Mouse (Mus musculus) C2C12 (cell line): ENCODE results near the gene Cct3. TPM values are rescaled to one million over a fixed set of nuclear protein-coding genes. Genes with fewer than 3 reads are reported as not detected.
A peak's percentile ranks its signal among the peaks of the same experiment; 100 is the strongest.

Experiments used
- H3K27me3 ChIP-seq: one replicate; pipeline ENCODE4 v1.6.1; 2011; ENCODE audit not compliant: control insufficient read depth, insufficient read depth, insufficient read length
- H3K36me3 ChIP-seq: one replicate; pipeline ENCODE4 v1.6.1; 2011; ENCODE audit not compliant: control insufficient read depth, insufficient read depth
- H3K4me3 ChIP-seq: one replicate; pipeline ENCODE4 v1.5.1; 2011; ENCODE audit warnings: mild to moderate bottlenecking, control low read depth; ENCODE audit not compliant: poor library complexity, insufficient read depth, severe bottlenecking
- H3K79me2 ChIP-seq: one replicate; pipeline ENCODE4 v1.6.1; 2011; ENCODE audit not compliant: control insufficient read depth, insufficient read depth
- H3K79me3 ChIP-seq: one replicate; pipeline ENCODE4 v1.6.1; 2011; ENCODE audit warnings: low read depth, control low read depth
- H3ac ChIP-seq: one replicate; pipeline ENCODE3; 2011; ENCODE audit warnings: low read depth; ENCODE audit not compliant: control insufficient read depth, insufficient read length
- CEBPB ChIP-seq: IDR thresholded peaks from one replicate; pipeline ENCODE4 v1.6.1; 2011; ENCODE audit warnings: low read depth, mild to moderate bottlenecking, control low read depth, moderate library complexity
- CTCF ChIP-seq: IDR thresholded peaks from one replicate; pipeline ENCODE4 v1.5.1; 2011; ENCODE audit not compliant: control insufficient read depth, insufficient read depth, insufficient read length
- FOSL1 ChIP-seq: IDR thresholded peaks from one replicate; pipeline ENCODE4 v1.8.0; 2011; ENCODE audit warnings: mild to moderate bottlenecking, low read length; ENCODE audit not compliant: poor library complexity, insufficient read depth, severe bottlenecking
- MAX ChIP-seq: IDR thresholded peaks from one replicate; pipeline ENCODE4 v1.6.1; 2011; ENCODE audit warnings: mild to moderate bottlenecking, control low read depth
- MYOD1 ChIP-seq: IDR thresholded peaks from one replicate; pipeline ENCODE4 v1.6.1; 2011; ENCODE audit warnings: low read depth; ENCODE audit not compliant: control insufficient read depth, insufficient read length
- MYOG ChIP-seq: IDR thresholded peaks from one replicate; pipeline ENCODE4 v1.6.1; 2011; ENCODE audit not compliant: control insufficient read depth, insufficient read length; ENCODE audit errors: extremely low read depth
- USF1 ChIP-seq: IDR thresholded peaks from one replicate; pipeline ENCODE4 v1.6.1; 2011; ENCODE audit warnings: low read depth, mild to moderate bottlenecking, control low read depth, moderate library complexity
- polyA plus RNA-seq: library from polyadenylated mRNA; unstranded; fragments of >200 nt; fragmentation: generic; extraction: Trizol; gene quantifications from one replicate; pipeline ENCODE4 v1.2.1, GENCODE M21; 2012; ENCODE audit warnings: missing spikeins

Cct3 gene
- polyA plus RNA-seq, 1 experiment, result 628 TPM

DNA sequence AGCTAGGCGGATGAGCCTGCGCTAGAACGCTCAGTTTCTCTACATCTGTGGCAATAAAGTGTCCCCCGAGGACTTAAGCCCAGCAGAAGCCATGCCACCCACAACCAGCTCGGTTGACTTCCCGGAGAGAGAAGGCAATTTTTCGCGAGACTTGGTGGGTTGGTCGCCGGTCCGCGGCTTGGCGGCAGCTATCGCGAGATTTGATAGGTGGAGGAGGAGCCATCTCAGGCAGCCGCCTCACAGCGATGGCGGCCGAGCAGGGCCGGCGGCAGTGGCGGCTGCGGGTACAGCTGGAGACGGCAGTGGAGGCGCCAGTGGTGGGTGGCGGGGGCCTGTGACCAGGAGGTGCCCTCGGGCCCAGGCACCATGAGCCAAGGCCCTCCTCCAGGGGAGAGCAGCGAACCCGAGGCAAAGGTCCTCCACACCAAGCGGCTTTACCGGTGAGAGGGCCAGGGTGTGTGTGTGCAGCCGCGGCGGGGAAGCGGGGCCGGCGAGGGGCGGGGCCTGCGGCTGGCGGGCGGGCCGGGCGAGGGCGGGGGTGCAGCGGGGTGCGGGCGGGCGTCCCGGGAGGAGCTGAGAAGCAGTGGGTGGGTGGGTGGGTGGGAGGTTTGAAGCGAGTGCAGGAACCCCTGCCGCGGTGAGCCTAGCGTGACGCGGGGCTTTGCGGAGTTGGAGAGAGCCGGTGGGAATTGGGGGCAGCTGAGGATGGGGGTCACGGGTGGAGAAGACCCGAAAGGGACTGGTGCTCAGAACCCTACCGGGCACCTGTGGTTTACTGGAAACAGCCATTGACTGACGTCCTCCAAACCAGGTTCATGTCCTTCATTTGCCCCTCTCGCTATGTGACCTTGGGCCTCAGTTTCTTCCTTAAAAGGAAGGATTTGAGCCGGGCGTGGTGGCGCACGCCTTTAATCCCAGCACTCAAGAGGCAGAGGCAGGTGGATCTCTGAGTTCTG, 39.4 kb downstream of the Cct3 start, which contains the start of the genes Tmem79 and Smg5:
Tmem79 (minus strand) TSS at position 91 of the 956 bp plus-strand sequence.
Smg5 (plus strand) TSS at position 203 of the 956 bp plus-strand sequence.
- Histone ChIP-seq H3K4me3 (peak within 1 kb of the TSS; percentile 74), H3ac (peak within 1 kb of the TSS; percentile 94), H3K36me3 (peaks cover 37% of the 10 kb centered on the region), H3K79me2 (peaks cover 51% of the 10 kb centered on the region), H3K27me3 (no peaks in the 10 kb centered on the region), H3K79me3 (peaks cover 49% of the 10 kb centered on the region)
- TF ChIP-seq MAX, result no peak
- TF ChIP-seq FOSL1, result no peak
- no peak for TF ChIP-seq USF1

DNA sequence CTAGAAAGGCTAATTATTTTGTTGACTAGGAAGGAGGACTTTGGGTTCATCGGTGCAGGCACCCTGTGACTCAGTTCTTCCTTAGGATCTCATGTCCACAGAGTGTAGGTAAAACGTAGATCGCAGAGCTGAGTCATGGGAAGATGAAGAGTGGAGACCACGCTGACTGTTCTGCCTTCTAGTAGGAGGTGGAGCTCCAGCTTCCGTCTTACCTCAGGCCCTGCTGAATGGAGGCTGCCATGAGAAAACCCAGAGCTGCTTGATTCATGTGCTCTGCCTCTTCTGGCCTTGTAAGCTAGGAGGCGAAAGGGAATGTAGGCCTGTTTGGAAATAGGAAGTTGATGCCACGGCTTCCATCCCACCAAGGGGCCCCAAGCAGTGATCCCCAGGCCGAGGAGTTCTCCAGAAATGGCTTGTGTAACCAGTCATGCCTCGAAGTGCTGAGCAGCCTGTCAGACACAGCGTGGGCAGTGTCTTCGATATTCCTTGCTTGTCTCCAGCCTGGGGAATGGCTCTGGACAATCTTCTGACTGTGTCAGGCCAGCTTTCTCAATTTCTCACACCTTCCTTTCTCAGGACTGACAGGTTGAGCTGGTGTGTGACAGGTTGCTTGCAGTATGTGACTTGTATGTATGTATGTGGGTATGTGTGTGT, 40.6 kb downstream of the Cct3 start:
- TF ChIP-seq CEBPB, result no peak
- TF ChIP-seq MAX, result no peak
- no peak for TF ChIP-seq USF1
- TF ChIP-seq MYOG, result no peak
- TF ChIP-seq MYOD1, result no peak
- Histone ChIP-seq H3K36me3 (peaks cover 48% of the 10 kb centered on the region), H3ac (peak overlapping the region; percentile 41), H3K79me2 (peaks cover 63% of the 10 kb centered on the region), H3K4me3 (peak overlapping the region; percentile 74), H3K27me3 (no peaks in the 10 kb centered on the region), H3K79me3 (peaks cover 53% of the 10 kb centered on the region)

DNA sequence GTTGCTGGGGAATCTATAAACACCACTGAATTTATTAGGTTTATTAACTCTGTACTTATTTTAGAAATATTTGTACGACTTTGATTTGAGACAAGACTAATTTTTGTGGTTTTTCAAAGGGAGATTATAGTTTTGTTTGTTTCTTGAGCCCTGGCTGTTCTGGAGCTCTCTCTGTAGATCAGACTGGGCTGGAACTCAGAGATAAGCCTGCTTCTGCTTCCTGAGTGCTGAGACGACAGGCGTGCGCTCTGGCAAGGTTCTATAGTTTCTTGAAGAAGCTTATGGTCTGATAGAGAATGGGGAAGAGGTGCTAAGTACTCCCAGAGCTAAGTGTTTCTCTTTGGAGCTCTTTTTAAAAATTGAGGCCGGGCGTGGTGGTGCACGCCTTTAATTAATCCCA, 41.4 kb downstream of the Cct3 start:
- no peaks in the 10 kb centered on the region for H3K27me3 ChIP-seq
- no peak overlapping the region for H3K4me3 ChIP-seq
- no peak overlapping the region for H3ac ChIP-seq
- peaks cover 63% of the 10 kb centered on the region for H3K79me2 ChIP-seq
- peaks cover 56% of the 10 kb centered on the region for H3K36me3 ChIP-seq
- TF ChIP-seq USF1 (no peak), CEBPB (no peak), FOSL1 (no peak), CTCF (no peak), MAX (no peak), MYOG (no peak), MYOD1 (no peak)
- peaks cover 53% of the 10 kb centered on the region for H3K79me3 ChIP-seq

DNA sequence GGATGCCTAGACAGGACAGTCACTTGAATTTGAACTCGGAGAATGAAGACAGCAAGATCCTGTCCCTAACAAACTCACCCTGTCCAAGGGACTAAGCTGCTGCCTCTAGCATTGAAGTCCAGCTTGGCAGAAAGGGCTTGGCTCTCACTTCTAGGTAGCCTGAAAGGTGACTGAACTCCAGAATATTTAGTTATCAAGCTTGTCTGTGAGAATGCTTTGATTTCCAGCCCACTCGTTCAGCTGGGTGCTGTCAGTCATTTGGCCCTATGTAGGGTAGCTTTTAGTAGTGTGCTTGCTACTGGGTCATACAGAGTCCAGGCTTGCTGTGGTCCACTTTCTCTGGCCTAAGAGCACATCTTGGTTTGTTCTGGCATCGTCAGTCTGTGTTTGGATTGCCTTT, 42.1 kb downstream of the Cct3 start:
- H3ac ChIP-seq, result no peak overlapping the region
- H3K79me2 ChIP-seq, result peaks cover 63% of the 10 kb centered on the region
- H3K4me3 ChIP-seq, result no peak overlapping the region
- no peak for TF ChIP-seq USF1
- no peak for TF ChIP-seq CTCF
- TF ChIP-seq MAX, result no peak
- no peak for TF ChIP-seq MYOG
- no peak for TF ChIP-seq MYOD1
- TF ChIP-seq CEBPB, result no peak
- TF ChIP-seq FOSL1, result no peak
- H3K36me3 ChIP-seq, result peaks cover 63% of the 10 kb centered on the region
- H3K27me3 ChIP-seq, result no peaks in the 10 kb centered on the region
- H3K79me3 ChIP-seq, result peaks cover 53% of the 10 kb centered on the region

DNA sequence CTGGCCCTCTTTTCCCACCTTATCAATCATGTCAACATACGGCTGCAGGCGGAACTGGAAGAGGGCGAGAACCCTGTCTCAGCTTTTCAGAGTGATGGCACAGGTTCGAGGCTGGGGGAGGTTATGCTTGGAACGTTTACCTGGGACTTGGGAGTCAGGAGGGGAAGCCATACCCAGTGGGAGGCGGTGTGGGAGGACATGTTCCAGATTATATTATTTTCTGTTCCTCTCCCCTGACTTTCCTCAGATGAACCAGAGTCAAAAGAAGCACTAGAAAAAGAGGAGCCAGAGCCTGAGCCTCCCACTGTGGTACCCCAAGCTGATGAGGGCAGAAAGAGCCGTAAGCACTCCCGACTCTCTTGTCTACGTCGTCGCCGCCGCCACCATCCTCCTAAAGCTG, 53.8 kb downstream of the Cct3 start:
- Histone ChIP-seq H3K36me3 (peaks cover 96% of the 10 kb centered on the region), H3K79me2 (no peaks in the 10 kb centered on the region), H3K79me3 (no peaks in the 10 kb centered on the region), H3ac (no peak overlapping the region), H3K4me3 (no peak overlapping the region), H3K27me3 (no peaks in the 10 kb centered on the region)
- TF ChIP-seq USF1, result no peak
- TF ChIP-seq MYOG, result no peak
- no peak for TF ChIP-seq CTCF
- TF ChIP-seq MYOD1, result no peak
- no peak for TF ChIP-seq FOSL1
- no peak for TF ChIP-seq MAX
- TF ChIP-seq CEBPB, result no peak
